Mouse (Mus musculus) spleen, adult 12 weeks (tissue): ENCODE data around the gene Defb11.
"Not testable (repeated sequence)": the region's sequence is repeated elsewhere in the genome, so short reads cannot be mapped to it uniquely, and the experiment has no call there.

Source experiments
- DNase-seq: peaks from one replicate; pipeline ENCODE4 v3.0.0; 2022; ENCODE audit warnings: low spot score

Defb11 gene

GRCm38 (mm10) chr8:21906290-21906689, at the start of gene Defb11:
TSS of gene Defb11 (minus strand) at chr8:21906412.
- not testable (repeated sequence) for DNase-seq

DNA sequence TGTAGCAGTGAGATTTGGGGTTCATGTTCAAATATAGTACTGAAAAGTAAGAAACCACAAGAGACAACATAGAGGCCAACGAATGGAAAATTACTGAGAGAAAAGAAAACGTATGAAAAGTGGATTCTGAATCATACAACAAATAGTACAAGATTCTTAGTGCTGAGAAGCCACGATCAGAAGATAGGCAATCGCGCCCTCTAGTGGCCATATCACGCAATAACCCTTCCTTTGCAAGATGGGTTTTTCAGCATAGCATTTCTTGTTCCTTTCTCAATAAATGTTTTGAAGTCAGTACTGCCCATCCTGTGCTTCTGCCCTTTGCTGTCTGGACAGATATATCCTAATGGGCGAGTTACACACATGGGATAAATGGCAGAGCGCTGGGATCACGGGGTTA, 49.1 kb upstream of the Defb11 start:
- DNase-seq, result no peak

DNA sequence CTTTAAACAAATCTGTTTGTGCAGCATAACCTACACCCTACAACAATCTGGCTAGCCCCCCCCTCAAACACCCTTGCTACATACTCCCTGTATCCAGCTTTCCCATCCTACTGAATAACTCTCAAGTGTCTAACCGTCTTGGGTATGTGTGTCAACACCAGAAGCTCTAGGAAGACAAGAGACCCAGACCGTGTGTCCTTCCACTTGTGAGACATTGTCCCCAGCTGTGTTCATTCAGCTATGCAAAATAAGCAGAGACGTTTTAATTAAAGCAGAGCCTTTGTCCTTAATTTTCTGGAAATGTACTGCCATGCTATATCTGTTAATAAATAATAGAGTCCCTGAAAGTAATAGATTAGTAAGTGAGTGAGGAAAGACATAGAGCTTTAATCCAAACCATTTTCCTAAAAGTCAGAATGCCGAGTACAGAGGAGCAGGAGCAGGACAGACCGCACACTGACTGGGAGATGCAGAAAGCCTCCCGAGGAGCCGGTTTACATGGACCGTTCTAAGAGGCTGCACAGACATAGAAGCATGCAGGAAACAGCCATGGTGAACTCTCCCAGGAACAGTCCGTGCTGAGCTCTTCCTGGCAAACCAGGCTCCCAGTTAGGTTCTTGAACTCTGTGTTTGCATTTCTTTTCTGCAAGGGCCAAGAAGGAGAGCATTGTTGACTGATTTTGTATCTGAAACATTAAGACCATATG, 41.3 kb upstream of the Defb11 start:
- DNase-seq, result no peak

DNA sequence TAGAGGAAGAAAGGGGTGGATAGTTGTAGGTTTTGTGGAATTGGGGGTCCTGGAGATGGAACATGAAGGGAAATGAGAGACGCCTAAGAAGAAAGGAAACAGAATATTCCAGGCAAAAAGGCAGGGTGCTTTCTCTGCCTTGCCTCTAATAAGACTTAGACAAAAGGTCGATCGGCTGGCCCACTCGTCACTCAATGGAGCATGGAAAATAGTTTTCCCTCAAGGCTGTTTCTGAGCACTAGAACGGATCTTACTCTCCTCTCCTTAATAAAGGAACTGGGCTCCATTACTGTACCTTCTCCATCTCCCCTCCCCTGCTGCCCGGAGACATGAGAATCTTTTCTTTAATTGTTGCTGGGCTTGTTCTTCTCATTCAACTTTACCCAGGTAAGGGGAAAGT, 40.2 kb upstream of the Defb11 start, which contains the start of gene Defb13:
Gene Defb13, plus strand, starts transcription at position 301 of the 400 bp plus-strand sequence.
- no peak for DNase-seq

DNA sequence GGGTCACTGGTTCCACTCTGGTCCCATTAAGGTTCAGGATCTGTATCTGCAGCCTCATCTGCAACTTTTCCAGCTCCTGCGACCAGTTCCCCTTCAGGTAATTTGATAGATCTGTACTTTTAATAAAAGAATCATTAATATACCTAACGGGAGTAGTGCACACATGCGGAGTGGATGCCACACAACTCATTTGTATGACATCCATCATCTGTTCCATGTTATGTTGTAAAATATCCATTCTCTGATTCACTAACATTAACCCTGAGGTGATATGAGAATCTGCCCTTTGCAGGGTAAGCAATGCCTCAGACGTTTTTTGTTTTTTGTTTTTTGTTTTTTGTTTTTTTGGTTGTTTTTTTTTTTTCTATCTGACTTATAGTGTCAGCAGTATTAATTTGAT, 31.8 kb upstream of the Defb11 start, which contains the start of gene Defb35:
Gene Defb35, plus strand, starts transcription at position 301 of the 400 bp plus-strand sequence.
- not testable (repeated sequence) for DNase-seq

GRCm38 (mm10) chr8:21932610-21933009, 26.4 kb upstream of the Defb11 start, which contains the start of gene Defb15:
TSS of gene Defb15 (minus strand) at chr8:21932710.
- DNase-seq, result no peak

DNA sequence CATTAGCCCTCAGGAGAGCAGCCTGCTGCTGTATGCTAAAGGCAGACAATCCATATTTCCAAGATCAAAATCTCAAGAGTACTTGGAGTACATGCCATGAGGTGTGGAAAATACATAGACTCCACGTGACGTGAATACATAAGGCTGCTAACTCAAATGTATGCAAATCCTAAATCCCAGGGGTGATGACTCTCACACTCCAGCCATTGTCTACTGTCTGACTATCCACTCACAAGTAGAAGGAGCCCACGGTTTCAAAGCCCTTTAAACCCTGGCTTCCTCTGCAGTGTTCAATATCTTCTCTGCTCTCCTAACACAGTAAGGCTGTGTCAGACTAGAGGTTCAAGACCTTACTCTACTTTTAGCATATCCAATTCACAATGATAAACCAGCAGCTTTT, 24.5 kb upstream of the Defb11 start:
- DNase-seq, result not testable (repeated sequence)

GRCm38 (mm10) chr8:21915625-21916024, 9.4 kb upstream of the Defb11 start:
- no peak for DNase-seq

GRCm38 (mm10) chr8:21912554-21912953, 6.3 kb upstream of the Defb11 start:
- DNase-seq, result no peak

GRCm38 (mm10) chr8:21911931-21912330, 5.7 kb upstream of the Defb11 start:
- no peak for DNase-seq

GRCm38 (mm10) chr8:21885321-21885720, 20.9 kb downstream of the Defb11 start, which contains the start of gene Defb9:
TSS of gene Defb9 (minus strand) at chr8:21885421.
- DNase-seq, result not testable (repeated sequence)

- DNase-seq, result not testable (repeated sequence)
Observed at GRCm38 (mm10) chr8:21858586-21858985, 47.6 kb downstream of the Defb11 start, which contains the start of gene Defb10. TSS of gene Defb10 (plus strand) at chr8:21858901.
